Mouse (Mus musculus) CH12.LX (cell line): ENCODE measurements around the gene Ppp2r2c. TPM values are rescaled to one million over a fixed set of nuclear protein-coding genes. Genes with fewer than 3 reads are reported as not detected.

Experiments used
- DNase-seq: peaks from one replicate; pipeline ENCODE4 v3.0.0-alpha.2; 2013; ENCODE audit errors: extremely low read depth
- H3K27ac ChIP-seq: 2 replicates; pipeline ENCODE4 v1.5.1; 2012; ENCODE audit warnings: low read depth, mild to moderate bottlenecking, control low read depth, moderate library complexity; ENCODE audit not compliant: insufficient read depth
- H3K27me3 ChIP-seq: replicated peaks from 2 replicates; pipeline ENCODE3; 2012; ENCODE audit warnings: inconsistent platforms
- H3K36me3 ChIP-seq, 2 experiments: replicated peaks in 1 of 2; 2 replicates each; pipeline versions ENCODE3 to v1.6.1; 2012; ENCODE audit warnings: inconsistent platforms in 1 of 2, low read length in 1 of 2, mild to moderate bottlenecking in 1 of 2, mixed read lengths in 1 of 2, moderate library complexity in 1 of 2; ENCODE audit not compliant: control insufficient read depth in 1 of 2, insufficient read depth in 1 of 2
- H3K4me1 ChIP-seq, 2 experiments: 2 replicates each; pipeline ENCODE4 v1.6.1; 2012; ENCODE audit warnings: inconsistent platforms in 1 of 2, moderate library complexity in 1 of 2; ENCODE audit not compliant: insufficient read depth in 2 of 2, control insufficient read depth in 1 of 2
- H3K4me2 ChIP-seq: 2 replicates; pipeline ENCODE4 v1.6.1; 2012; ENCODE audit warnings: low read depth, mild to moderate bottlenecking, control low read depth; ENCODE audit not compliant: poor library complexity, insufficient read depth, severe bottlenecking
- H3K4me3 ChIP-seq, 3 experiments: fragments of 150-350 bp in 1 of 3; sonication (generic) in 1 of 3; replicated peaks in 1 of 3; 2 replicates each; pipeline versions ENCODE3 to v1.5.1; 2011 to 2012; ENCODE audit warnings: low read depth in 2 of 3, low read length in 2 of 3, mild to moderate bottlenecking in 2 of 3, moderate library complexity in 2 of 3, control low read depth in 1 of 3, improper control_type of control experiment in 1 of 3, inconsistent platforms in 1 of 3, mixed read lengths in 1 of 3; ENCODE audit not compliant: poor library complexity in 1 of 3
- H3K79me2 ChIP-seq: replicated peaks from 2 replicates; pipeline ENCODE4 v1.6.1; 2012; ENCODE audit warnings: mild to moderate bottlenecking, moderate library complexity; ENCODE audit not compliant: control insufficient read depth, poor library complexity, insufficient read depth, severe bottlenecking; ENCODE audit errors: extremely low read depth
- H3K9ac ChIP-seq: 2 replicates; pipeline ENCODE4 v1.6.1; 2012; ENCODE audit warnings: low read depth, mild to moderate bottlenecking, control low read depth, moderate library complexity; ENCODE audit not compliant: insufficient read depth
- H3K9me3 ChIP-seq: replicated peaks from 2 replicates; pipeline ENCODE3; 2012; ENCODE audit warnings: low read length, inconsistent platforms, mixed read lengths
- CHD1 ChIP-seq: IDR thresholded peaks from 2 replicates; pipeline ENCODE4 v1.6.1; 2012; ENCODE audit warnings: low read depth, low read length, improper control_type of control experiment, inconsistent platforms
- CHD2 ChIP-seq: IDR thresholded peaks from 2 replicates; pipeline ENCODE4 v1.6.1; 2011; ENCODE audit warnings: low read length, improper control_type of control experiment
- ELF1 ChIP-seq: IDR thresholded peaks from 2 replicates; pipeline ENCODE4 v1.6.1; 2014; ENCODE audit warnings: low read depth, mild to moderate bottlenecking, inconsistent platforms, low read length, improper control_type of control experiment
- ETS1 ChIP-seq: conservative IDR thresholded peaks from 2 replicates; pipeline ENCODE4 v1.6.1; 2012; ENCODE audit warnings: low read depth, mild to moderate bottlenecking, inconsistent platforms, low read length, improper control_type of control experiment, moderate library complexity
- GABPA ChIP-seq: IDR thresholded peaks from 2 replicates; pipeline ENCODE4 v1.6.1; 2012; ENCODE audit warnings: low read depth, low read length, improper control_type of control experiment, inconsistent platforms; ENCODE audit not compliant: insufficient replicate concordance
- KAT2A ChIP-seq: IDR thresholded peaks from 2 replicates; pipeline ENCODE4 v1.6.1; 2012; ENCODE audit warnings: low read length, improper control_type of control experiment, inconsistent platforms; ENCODE audit not compliant: insufficient replicate concordance
- MAFK ChIP-seq: IDR thresholded peaks from 2 replicates; pipeline ENCODE4 v1.6.1; 2011; ENCODE audit warnings: low read length, improper control_type of control experiment; ENCODE audit not compliant: insufficient replicate concordance
- MAX ChIP-seq: IDR thresholded peaks from 2 replicates; pipeline ENCODE4 v1.6.1; 2011; ENCODE audit warnings: low read length, improper control_type of control experiment
- MXI1 ChIP-seq: IDR thresholded peaks from 2 replicates; pipeline ENCODE4 v1.6.1; 2011; ENCODE audit warnings: mild to moderate bottlenecking, low read depth, low read length, improper control_type of control experiment
- MYC ChIP-seq: IDR thresholded peaks from 2 replicates; pipeline ENCODE4 v1.6.1; 2011; ENCODE audit warnings: low read depth, mild to moderate bottlenecking, improper control_type of control experiment, low read length
- NELFE ChIP-seq: IDR thresholded peaks from 2 replicates; pipeline ENCODE4 v1.6.1; 2011; ENCODE audit warnings: low read depth, low read length, improper control_type of control experiment
- NRF1 ChIP-seq: IDR thresholded peaks from 2 replicates; pipeline ENCODE4 v1.6.1; 2014; ENCODE audit warnings: low read depth, mild to moderate bottlenecking, inconsistent platforms, low read length, improper control_type of control experiment, moderate library complexity
- POLR2AphosphoS2 ChIP-seq: IDR thresholded peaks from 2 replicates; pipeline ENCODE4 v1.6.1; 2011; ENCODE audit warnings: low read depth, low read length, improper control_type of control experiment
- SIN3A ChIP-seq: IDR thresholded peaks from 2 replicates; pipeline ENCODE4 v1.6.1; 2012; ENCODE audit warnings: low read length, improper control_type of control experiment, inconsistent platforms
- ZC3H11A ChIP-seq: IDR thresholded peaks from 2 replicates; pipeline ENCODE4 v1.6.1; 2012; ENCODE audit warnings: low read depth, mild to moderate bottlenecking, inconsistent platforms, low read length, improper control_type of control experiment
- dilution Hi-C: fragments of 300-500 bp; cut with MboI; formaldehyde crosslinking; loops from 2 replicates; pipeline ENCODE4 v1.14.3; 2020; ENCODE audit warnings: low sequenced_read_pairs; ENCODE audit not compliant: extremely low pct_unique_long_range_greater_than_20kb, extremely low pct_ligation_motif_present
- in situ Hi-C: fragments of 300-500 bp; cut with MboI; formaldehyde crosslinking; loops from 3 replicates; pipeline ENCODE4 v1.14.3; 2019; ENCODE audit warnings: low sequenced_read_pairs, low pct_ligation_motif_present, low pct_unique_long_range_greater_than_20kb, mixed read lengths
- polyA plus RNA-seq: library from polyadenylated mRNA; unstranded; fragments of >175 nt; gene quantifications from 2 replicates; pipeline ENCODE4 v1.2.1, GENCODE M21; 2012; ENCODE audit warnings: low read depth; ENCODE audit not compliant: insufficient read length
- total RNA-seq, 2 experiments: library from RNA; depleted of rRNA; stranded (reverse); fragments of 300-350 nt in 1 of 2; fragments of >200 nt in 1 of 2; gene quantifications; 2 replicates each; pipeline ENCODE4 v1.2.3; 2012 to 2014

Gene Ppp2r2c
- total and polyA plus RNA-seq, 3 experiments: 0.07 to 0.21 TPM; not detected in 1

GRCm38 (mm10) chr5:36844490-36844889, 23.8 kb upstream of the Ppp2r2c start:
- Histone ChIP-seq H3K4me1 (peaks cover 0 to 6% of the 10 kb centered on the region in 2 experiments; a peak in 2 of 4 replicates), H3K27ac (no peak overlapping the region), H3K9ac (no peak overlapping the region), H3K36me3 (no peaks in the 10 kb centered on the region)
- DNase-seq: no peak
- dilution Hi-C loops: no loop called here
- TF ChIP-seq ELF1: no peak
- no peak for TF ChIP-seq NRF1
- no peak for TF ChIP-seq MYC
- no peak for TF ChIP-seq SIN3A
- no peak for TF ChIP-seq MAX
- no peak for TF ChIP-seq MAFK
- TF ChIP-seq CHD2: no peak
- no peak for TF ChIP-seq CHD1
- no peak for TF ChIP-seq POLR2AphosphoS2
- no peak for TF ChIP-seq NELFE
- TF ChIP-seq KAT2A: no peak
- no peak for TF ChIP-seq MXI1
- no peak for TF ChIP-seq ETS1
- no peak for TF ChIP-seq GABPA
- TF ChIP-seq, all 38 proteins: peak for 0
- H3K4me2 ChIP-seq: no peak overlapping the region
- H3K27me3 ChIP-seq: peaks cover 81% of the 10 kb centered on the region
- H3K9me3 ChIP-seq: peaks cover 21% of the 10 kb centered on the region
- in situ Hi-C loops: no loop called here
- H3K4me3 ChIP-seq: no peak overlapping the region
- H3K79me2 ChIP-seq: no peaks in the 10 kb centered on the region

- Histone ChIP-seq H3K9ac (no peak overlapping the region), H3K4me3 (no peak overlapping the region), H3K9me3 (peaks cover 3% of the 10 kb centered on the region), H3K36me3 (no peaks in the 10 kb centered on the region), H3K79me2 (no peaks in the 10 kb centered on the region), H3K27ac (no peak overlapping the region), H3K4me1 (peaks cover 4 to 11% of the 10 kb centered on the region in 2 experiments; a peak in 2 of 4 replicates), H3K4me2 (no peak overlapping the region), H3K27me3 (peaks cover 87% of the 10 kb centered on the region)
- dilution Hi-C loops (no loop called here), in situ Hi-C loops (no loop called here)
- TF ChIP-seq CHD2: no peak
- TF ChIP-seq MYC: no peak
- TF ChIP-seq MXI1: no peak
- TF ChIP-seq ZC3H11A: no peak
- no peak for DNase-seq
Measured at GRCm38 (mm10) chr5:36851572-36851971, 16.7 kb upstream of the Ppp2r2c start.
